Mouse (Mus musculus) bone marrow, adult 2 months (tissue): ENCODE results near the gene Cat.

Experiments used
- CTCF ChIP-seq: fragments of 200-500 bp; IDR thresholded peaks from 2 replicates; pipeline ENCODE4 v1.5.1; 2011; ENCODE audit warnings: low read length, control low read depth; ENCODE audit not compliant: control insufficient read depth, insufficient read depth
- POLR2A ChIP-seq: fragments of 200-500 bp; IDR thresholded peaks from 2 replicates; pipeline ENCODE4 v1.6.1; 2011; ENCODE audit warnings: low read depth, mild to moderate bottlenecking, control low read depth, low read length, borderline replicate concordance; ENCODE audit not compliant: control insufficient read depth

DNA sequence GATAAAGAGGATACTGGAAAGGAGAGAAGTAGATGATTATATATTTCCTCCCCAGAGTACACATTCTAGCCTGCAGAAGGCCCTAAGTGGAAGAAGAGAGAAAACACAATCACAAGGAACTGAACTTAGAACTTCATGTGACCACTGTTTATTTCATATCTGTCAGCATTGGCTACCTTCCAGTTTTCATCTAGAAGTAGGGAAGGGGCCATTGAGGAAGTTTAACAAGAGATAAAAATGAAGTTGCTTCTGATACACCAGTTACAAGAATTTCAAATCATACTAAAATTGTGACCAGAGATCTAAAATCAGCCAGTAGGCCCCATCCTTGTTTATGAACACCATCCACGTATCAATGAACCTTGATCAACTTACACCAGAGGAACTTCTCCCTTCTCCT, 19.5 kb upstream of the Cat start:
- TF ChIP-seq POLR2A: no peak
- TF ChIP-seq CTCF: no peak
